ENCODE assay signal across 15 mouse cellular contexts in genomic region chr5:90742029-90742428, GRCm38 (mm10). TPM values are rescaled to one million over a fixed set of nuclear protein-coding genes. Genes with fewer than 3 reads are reported as not detected.
A peak's percentile ranks its signal among the peaks of the same experiment; 100 is the strongest.
DNase-seq lines count a peak whose midpoint lies in the region; ATAC-seq lines count a peak whose summit lies in the region.
"Had no signal": no experiment of that assay in that cellular context is flagged by ENCODE, and none has a peak within 500 bp of the region (broad histone marks: within the 10 kb centered on the region; RNA-seq: fewer than 3 reads in every experiment).

No protein-coding gene starts in this region.

- H3K27ac ChIP-seq in embryonic facial prominence, embryonic 14.5 days (replicated peaks; ENCODE audit: low read depth, low read length) = no peak overlapping the region
- H3K27ac ChIP-seq in embryonic facial prominence, embryonic 10.5 days (replicated peaks) = no peak overlapping the region
- H3K27ac ChIP-seq: embryonic facial prominence, embryonic 15.5 days; neural tube, embryonic 13.5 days had no signal

- H3K4me1 ChIP-seq in embryonic facial prominence, embryonic 14.5 days (ENCODE audit: control insufficient read depth, insufficient read depth, low read length) = no peaks in the 10 kb centered on the region
- H3K4me1 ChIP-seq in embryonic facial prominence, embryonic 10.5 days = no peaks in the 10 kb centered on the region
- H3K4me1 ChIP-seq: embryonic facial prominence, embryonic 15.5 days; neural tube, embryonic 13.5 days had no signal

- no peak for ATAC-seq in embryonic facial prominence, embryonic 14.5 days (ENCODE audit: low read depth)

- DNase-seq in embryonic facial prominence, embryonic 14.5 days (ENCODE audit: low spot score) = peak; percentile 15
- no peak for DNase-seq in embryonic facial prominence, embryonic 10.5 days (ENCODE audit: low spot score)
- peak; percentile 21 for DNase-seq in 3T3-L1 (ENCODE audit: low read depth, low spot score)
- DNase-seq in c-Kit-positive CD71-negative TER-119-negative erythroid progenitor cells, embryonic 14.5 days (ENCODE audit: low read depth) = peak; percentile 71
- peak; percentile 51 for DNase-seq in lung, postnatal 36 days
- no peak for DNase-seq in ovary, postnatal 10 days (ENCODE audit: low spot score)
- DNase-seq in thymus, adult 18-20 months = no peak
- DNase-seq in gastrocnemius, postnatal 36 days = no peak
- DNase-seq: cerebellum, adult 2 months; kidney, adult 2 months had no signal

- WGBS in embryonic facial prominence, embryonic 14.5 days = 52% methylated on average over 4 of the region's 4 CpGs
- WGBS in embryonic facial prominence, embryonic 10.5 days = 71% methylated on average over 4 of the region's 4 CpGs

- no peaks in the 10 kb centered on the region for H3K9me3 ChIP-seq in embryonic facial prominence, embryonic 14.5 days (ENCODE audit: control insufficient read depth, low read length)
- no peaks in the 10 kb centered on the region for H3K9me3 ChIP-seq in embryonic facial prominence, embryonic 10.5 days
- H3K9me3 ChIP-seq: embryonic facial prominence, embryonic 15.5 days; neural tube, embryonic 13.5 days had no signal

- no peaks in the 10 kb centered on the region for H3K27me3 ChIP-seq in embryonic facial prominence, embryonic 14.5 days (replicated peaks; ENCODE audit: control insufficient read depth, insufficient read depth, low read length)
- H3K27me3 ChIP-seq in embryonic facial prominence, embryonic 10.5 days (replicated peaks; ENCODE audit: low read depth, poor library complexity, severe bottlenecking) = no peaks in the 10 kb centered on the region
- H3K27me3 ChIP-seq: embryonic facial prominence, embryonic 15.5 days; neural tube, embryonic 13.5 days had no signal

- intact Hi-C loops in gastrocnemius, postnatal 36 days (cut with DNase I) = no loop called here

- H3K4me3 ChIP-seq in embryonic facial prominence, embryonic 14.5 days (ENCODE audit: low read depth, low read length) = no peak overlapping the region
- H3K4me3 ChIP-seq in embryonic facial prominence, embryonic 10.5 days = no peak overlapping the region
- H3K4me3 ChIP-seq: embryonic facial prominence, embryonic 15.5 days; neural tube, embryonic 13.5 days had no signal

- H3K36me3 ChIP-seq in embryonic facial prominence, embryonic 14.5 days (ENCODE audit: control insufficient read depth, insufficient read depth, low read length) = no peaks in the 10 kb centered on the region
- H3K36me3 ChIP-seq in embryonic facial prominence, embryonic 10.5 days (replicated peaks) = no peaks in the 10 kb centered on the region
- H3K36me3 ChIP-seq: embryonic facial prominence, embryonic 15.5 days; neural tube, embryonic 13.5 days had no signal

- no peak overlapping the region for H3K4me2 ChIP-seq in embryonic facial prominence, embryonic 14.5 days (ENCODE audit: low read depth, low read length)
- H3K4me2 ChIP-seq: embryonic facial prominence, embryonic 15.5 days; neural tube, embryonic 13.5 days had no signal

- H3K9ac ChIP-seq in embryonic facial prominence, embryonic 14.5 days (ENCODE audit: low read depth, low read length) = no peak overlapping the region
- H3K9ac ChIP-seq: embryonic facial prominence, embryonic 15.5 days; neural tube, embryonic 13.5 days had no signal

RNA-seq across cellular contexts. Expression of gene Cxcl5, which starts 17.1 kb away (rescaled TPM):
- polyA plus RNA-seq in embryonic facial prominence, embryonic 14.5 days (2014; fragmentation: Nextera tagmentation; extraction: Ambion mirVana) = 2.0 and 2.6 TPM in 2 replicates
- polyA plus RNA-seq in embryonic facial prominence, embryonic 10.5 days (2016; fragmentation: Nextera tagmentation; extraction: Ambion mirVana) = 0.30 and 0.37 TPM in 2 replicates
- not detected for total RNA-seq in gastrocnemius, postnatal 36 days (2021)
- total RNA-seq: gastrocnemius, adult 18-20 months had no signal
- polyA plus RNA-seq: kidney, adult 2 months; neural tube, embryonic 13.5 days had no signal

RNA-seq across cellular contexts. Expression of gene Ppbp, which starts 26.3 kb away (rescaled TPM):
- 1.8 and 3.6 TPM in 2 replicates for polyA plus RNA-seq in embryonic facial prominence, embryonic 14.5 days (2014; fragmentation: Nextera tagmentation; extraction: Ambion mirVana)
- polyA plus RNA-seq in embryonic facial prominence, embryonic 10.5 days (2016; fragmentation: Nextera tagmentation; extraction: Ambion mirVana) = 4.7 and 9.6 TPM in 2 replicates
- total RNA-seq in gastrocnemius, postnatal 36 days (2021) = under 1 TPM; 0.23 to 0.25 TPM

RNA-seq across cellular contexts. Expression of gene Pf4, which starts 30.2 kb away (rescaled TPM):
- 94.9 and 125 TPM in 2 replicates for polyA plus RNA-seq in embryonic facial prominence, embryonic 14.5 days (2014; fragmentation: Nextera tagmentation; extraction: Ambion mirVana)
- polyA plus RNA-seq in embryonic facial prominence, embryonic 10.5 days (2016; fragmentation: Nextera tagmentation; extraction: Ambion mirVana) = 34.2 and 55.7 TPM in 2 replicates
- 10 to 100 TPM in 1 of 2 experiments, 1 to 10 TPM in 1; 7.0 to 12.9 TPM for total RNA-seq in gastrocnemius, postnatal 36 days (2021)

RNA-seq across cellular contexts. Expression of gene Cxcl3, which starts 43.9 kb away (rescaled TPM):
- polyA plus RNA-seq in embryonic facial prominence, embryonic 14.5 days (2014; fragmentation: Nextera tagmentation; extraction: Ambion mirVana) = 0.17 TPM in 1 of 2 replicates, not detected in the other
- polyA plus RNA-seq in embryonic facial prominence, embryonic 10.5 days (2016; fragmentation: Nextera tagmentation; extraction: Ambion mirVana) = 0.15 TPM in 1 of 2 replicates, not detected in the other
- not detected for total RNA-seq in gastrocnemius, postnatal 36 days (2021)
- total RNA-seq: gastrocnemius, adult 18-20 months; heart, postnatal 25 days; left cerebral cortex, adult 8-10 months had no signal
- polyA plus RNA-seq: cerebellum, adult 2 months; kidney, adult 2 months; neural tube, embryonic 13.5 days had no signal

RNA-seq across cellular contexts. Expression of gene Cxcl15, which starts 52.3 kb away (rescaled TPM):
- 0.07 and 0.18 TPM in 2 replicates for polyA plus RNA-seq in embryonic facial prominence, embryonic 14.5 days (2014; fragmentation: Nextera tagmentation; extraction: Ambion mirVana)
- polyA plus RNA-seq in embryonic facial prominence, embryonic 10.5 days (2016; fragmentation: Nextera tagmentation; extraction: Ambion mirVana) = not detected in 2 replicates
- not detected for total RNA-seq in gastrocnemius, postnatal 36 days (2021)
- total RNA-seq: gastrocnemius, adult 18-20 months; heart, postnatal 25 days; left cerebral cortex, adult 8-10 months had no signal
- polyA plus RNA-seq: cerebellum, adult 2 months; kidney, adult 2 months; neural tube, embryonic 13.5 days had no signal

Comparison
In these comparisons a context has a peak if more than half of its experiments do, and no peak if none do; other contexts are left out.
1. DNase-seq: peak in embryonic facial prominence, embryonic 14.5 days (single experiment), 3T3-L1 (single experiment), c-Kit-positive CD71-negative TER-119-negative erythroid progenitor cells, embryonic 14.5 days (single experiment) and lung, postnatal 36 days (single experiment); none in embryonic facial prominence, embryonic 10.5 days (single experiment), ovary, postnatal 10 days (single experiment), thymus, adult 18-20 months (0 of 2) and gastrocnemius, postnatal 36 days (0 of 2).